Mouse (Mus musculus) hindbrain, embryonic 12.5 days (tissue): ENCODE results near the gene Bbs9. TPM values are rescaled to one million over a fixed set of nuclear protein-coding genes. Genes with fewer than 3 reads are reported as not detected.

ENCODE experiments used
- ATAC-seq: fragments of 200-750 bp; cut with Nextera tagmentation; 2 replicates; pipeline ENCODE4 v1.8.0; 2017; ENCODE audit warnings: moderate TSS enrichment; ENCODE audit not compliant: low FRiP score
- H3K27ac ChIP-seq: fragments of 300-500 bp; sonication (generic); 2 replicates; pipeline ENCODE4 v1.5.1; 2016; ENCODE audit warnings: mild to moderate bottlenecking
- H3K27me3 ChIP-seq: fragments of 300-500 bp; sonication (generic); 2 replicates; pipeline ENCODE4 v1.6.1; 2016; ENCODE audit warnings: mild to moderate bottlenecking
- H3K36me3 ChIP-seq: fragments of 300-500 bp; sonication (generic); 2 replicates; pipeline ENCODE4 v1.6.1; 2016; ENCODE audit warnings: mild to moderate bottlenecking
- H3K4me1 ChIP-seq: fragments of 300-500 bp; sonication (generic); 2 replicates; pipeline ENCODE4 v1.6.1; 2016
- H3K4me2 ChIP-seq: fragments of 300-500 bp; sonication (generic); replicated peaks from 2 replicates; pipeline ENCODE4 v1.6.1; 2016; ENCODE audit warnings: mild to moderate bottlenecking
- H3K4me3 ChIP-seq: fragments of 300-500 bp; sonication (generic); 2 replicates; pipeline ENCODE4 v1.5.1; 2016; ENCODE audit warnings: mild to moderate bottlenecking
- H3K9ac ChIP-seq: fragments of 300-500 bp; sonication (generic); 2 replicates; pipeline ENCODE4 v1.6.1; 2016; ENCODE audit warnings: mild to moderate bottlenecking, moderate library complexity
- H3K9me3 ChIP-seq: fragments of 300-500 bp; sonication (generic); replicated peaks from 2 replicates; pipeline ENCODE4 v1.6.1; 2016; ENCODE audit warnings: mild to moderate bottlenecking
- WGBS: fragments of 180-500 bp; shearing (Covaris S2); methylation state at CpG from one replicate; pipeline ENCODE4 v1.1.7; 2016; 5-methylcytosine and 5-hydroxymethylcytosine counted together
- polyA plus RNA-seq: library from polyadenylated mRNA; unstranded; fragments of >200 nt; fragmentation: Nextera tagmentation; extraction: Ambion mirVana; gene quantifications from 2 replicates; pipeline ENCODE4 v1.2.1, GENCODE M21; 2016

Gene Bbs9
- polyA plus RNA-seq, 1 experiment from 2014 or later: 19.5 TPM

DNA sequence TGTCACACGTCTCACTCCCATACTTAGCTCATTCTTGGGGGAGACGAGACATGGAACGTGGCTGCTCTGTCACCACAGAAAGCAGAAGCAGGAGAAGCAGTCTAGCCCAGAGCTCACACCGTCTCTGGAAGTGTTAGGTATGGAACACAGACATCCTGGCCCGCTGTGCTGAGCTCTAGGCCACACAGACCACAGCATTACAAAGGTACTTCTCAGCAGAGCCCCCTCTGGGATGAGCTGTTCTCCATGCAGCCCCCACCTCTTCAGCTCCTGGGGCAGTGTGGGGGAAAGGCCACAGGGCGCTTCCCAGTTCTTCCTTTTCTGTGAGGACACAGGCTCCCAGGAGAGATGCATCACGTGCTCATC lies 339.6 kb downstream of the Bbs9 start:
- ATAC-seq: 0 out of 2 replicates have a peak, but pooled peaks have one; percentile 29
- Histone ChIP-seq H3K9ac (no peak overlapping the region), H3K36me3 (no peaks in the 10 kb centered on the region), H3K9me3 (no peaks in the 10 kb centered on the region), H3K27me3 (no peaks in the 10 kb centered on the region), H3K4me2 (no peak overlapping the region), H3K27ac (no peak overlapping the region), H3K4me1 (peaks cover 9% of the 10 kb centered on the region; the same call in 1 of the 2 replicates), H3K4me3 (no peak overlapping the region)
- WGBS: 49% methylated on average over 7 of the region's 7 CpGs

GRCm38 (mm10) chr9:22819539-22819938 lies 344.0 kb downstream of the Bbs9 start:
- 87% methylated on average over 6 of the region's 6 CpGs for WGBS
- Histone ChIP-seq H3K36me3 (no peaks in the 10 kb centered on the region), H3K27me3 (no peaks in the 10 kb centered on the region), H3K27ac (no peak overlapping the region), H3K9me3 (no peaks in the 10 kb centered on the region), H3K4me2 (no peak overlapping the region), H3K4me1 (peaks cover 7% of the 10 kb centered on the region; the same call in 1 of the 2 replicates), H3K9ac (no peak overlapping the region), H3K4me3 (no peak overlapping the region)
- no peak for ATAC-seq

DNA sequence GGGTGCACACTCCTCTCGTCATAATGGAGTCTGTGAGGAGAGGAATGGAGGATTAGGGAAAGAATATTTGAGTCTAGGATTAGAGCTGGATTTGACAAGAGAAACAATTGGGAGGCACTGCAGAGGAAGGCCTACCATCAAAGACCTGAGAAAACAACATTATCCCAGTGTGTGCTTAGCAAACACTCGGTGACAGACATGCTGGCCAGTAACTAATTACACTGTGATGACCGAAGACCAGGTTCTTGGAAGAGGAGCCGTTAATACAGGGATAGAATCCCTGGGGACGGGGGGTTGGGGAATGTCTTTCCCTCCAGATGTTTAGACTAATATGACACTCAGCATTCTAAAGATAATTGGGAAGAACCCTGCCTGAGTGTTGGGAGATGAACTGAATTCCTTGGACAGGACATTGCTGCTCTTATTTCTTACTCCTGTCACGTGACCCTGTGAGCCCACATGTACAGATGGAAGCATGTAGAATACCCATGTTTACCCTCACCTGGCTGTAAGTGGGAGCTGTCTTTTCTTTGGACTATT lies 345.2 kb downstream of the Bbs9 start:
- H3K4me3 ChIP-seq: no peak overlapping the region
- no peak overlapping the region for H3K4me2 ChIP-seq
- no peak for ATAC-seq
- H3K4me1 ChIP-seq: 0 out of 2 replicates have a peak, but pooled peaks cover 3% of the 10 kb centered on the region
- H3K27me3 ChIP-seq: 0 out of 2 replicates have a peak, but pooled peaks cover 3% of the 10 kb centered on the region
- 42% methylated on average over 6 of the region's 6 CpGs for WGBS
- H3K36me3 ChIP-seq: no peaks in the 10 kb centered on the region
- H3K27ac ChIP-seq: no peak overlapping the region
- no peaks in the 10 kb centered on the region for H3K9me3 ChIP-seq
- no peak overlapping the region for H3K9ac ChIP-seq

DNA sequence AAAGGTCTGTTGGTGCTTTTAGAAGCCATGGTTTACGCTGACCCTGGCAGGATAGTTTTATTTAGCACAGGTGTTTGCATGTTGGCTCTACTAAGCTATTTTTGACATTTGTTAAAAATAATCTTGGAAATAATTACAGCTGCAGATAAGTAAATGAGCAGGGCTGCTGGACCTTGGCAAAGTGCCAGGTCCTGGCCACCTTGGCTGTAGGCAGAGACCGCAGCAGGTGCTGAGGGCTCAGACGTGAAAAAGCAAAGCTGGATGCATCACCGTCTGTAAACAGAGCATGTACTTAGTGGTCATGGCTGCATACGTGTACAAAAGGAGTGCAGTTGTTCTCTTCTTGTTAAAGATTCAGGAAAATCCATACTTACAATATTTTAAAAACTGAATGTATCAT lies 347.3 kb downstream of the Bbs9 start:
- no peaks in the 10 kb centered on the region for H3K36me3 ChIP-seq
- H3K4me3 ChIP-seq: no peak overlapping the region
- no peaks in the 10 kb centered on the region for H3K9me3 ChIP-seq
- ATAC-seq: no peak
- H3K4me1 ChIP-seq: 0 out of 2 replicates have a peak, but pooled peaks cover 3% of the 10 kb centered on the region
- no peak overlapping the region for H3K27ac ChIP-seq
- 79% methylated on average over 5 of the region's 5 CpGs for WGBS
- H3K27me3 ChIP-seq: 0 out of 2 replicates have a peak, but pooled peaks cover 3% of the 10 kb centered on the region
- H3K4me2 ChIP-seq: no peak overlapping the region
- no peak overlapping the region for H3K9ac ChIP-seq

DNA sequence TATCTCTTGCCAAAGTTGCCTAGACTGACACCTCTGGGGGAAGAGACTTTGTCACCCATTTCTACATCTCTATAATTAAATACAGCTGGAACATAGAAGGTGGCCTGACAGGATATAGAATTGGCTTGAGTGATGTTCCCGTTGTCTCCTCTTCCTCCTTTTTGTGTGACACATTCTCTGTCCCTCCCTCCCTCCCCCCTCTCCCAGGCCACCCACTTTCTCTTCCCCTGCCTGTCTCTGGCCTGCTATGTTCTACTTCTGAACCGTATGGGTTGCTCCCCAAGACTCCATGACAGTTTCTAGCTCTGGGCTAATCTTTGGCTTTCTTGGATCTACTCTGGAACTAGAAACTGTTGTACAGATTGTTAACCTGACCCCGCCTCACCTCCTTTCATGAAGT lies 348.3 kb downstream of the Bbs9 start:
- Histone ChIP-seq H3K4me1 (0 out of 2 replicates have a peak, but pooled peaks cover 4% of the 10 kb centered on the region), H3K36me3 (no peaks in the 10 kb centered on the region), H3K9me3 (no peaks in the 10 kb centered on the region), H3K4me2 (no peak overlapping the region), H3K9ac (no peak overlapping the region), H3K27me3 (0 out of 2 replicates have a peak, but pooled peaks cover 3% of the 10 kb centered on the region), H3K27ac (no peak overlapping the region), H3K4me3 (no peak overlapping the region)
- WGBS: 58% methylated on average over 3 of the region's 3 CpGs
- ATAC-seq: no peak

- Histone ChIP-seq H3K4me2 (no peak overlapping the region), H3K4me1 (peaks cover 12% of the 10 kb centered on the region; the same call in 1 of the 2 replicates), H3K36me3 (no peaks in the 10 kb centered on the region), H3K4me3 (no peak overlapping the region), H3K9me3 (no peaks in the 10 kb centered on the region), H3K27ac (no peak overlapping the region), H3K27me3 (0 out of 2 replicates have a peak, but pooled peaks cover 3% of the 10 kb centered on the region), H3K9ac (no peak overlapping the region)
- WGBS: 31% methylated on average over 8 of the region's 8 CpGs
- 0 out of 2 replicates have a peak, but pooled peaks have one; percentile 35 for ATAC-seq
These were observed 349.4 kb downstream of the Bbs9 start for GRCm38 (mm10) chr9:22824910-22825309.

GRCm38 (mm10) chr9:22826571-22826990 lies 351.1 kb downstream of the Bbs9 start:
- Histone ChIP-seq H3K4me1 (peaks cover 19% of the 10 kb centered on the region), H3K36me3 (no peaks in the 10 kb centered on the region), H3K4me2 (no peak overlapping the region), H3K9me3 (no peaks in the 10 kb centered on the region), H3K9ac (no peak overlapping the region), H3K27ac (no peak overlapping the region), H3K27me3 (0 out of 2 replicates have a peak, but pooled peaks cover 3% of the 10 kb centered on the region), H3K4me3 (no peak overlapping the region)
- ATAC-seq: no peak
- 79% methylated on average over 3 of the region's 3 CpGs for WGBS

DNA sequence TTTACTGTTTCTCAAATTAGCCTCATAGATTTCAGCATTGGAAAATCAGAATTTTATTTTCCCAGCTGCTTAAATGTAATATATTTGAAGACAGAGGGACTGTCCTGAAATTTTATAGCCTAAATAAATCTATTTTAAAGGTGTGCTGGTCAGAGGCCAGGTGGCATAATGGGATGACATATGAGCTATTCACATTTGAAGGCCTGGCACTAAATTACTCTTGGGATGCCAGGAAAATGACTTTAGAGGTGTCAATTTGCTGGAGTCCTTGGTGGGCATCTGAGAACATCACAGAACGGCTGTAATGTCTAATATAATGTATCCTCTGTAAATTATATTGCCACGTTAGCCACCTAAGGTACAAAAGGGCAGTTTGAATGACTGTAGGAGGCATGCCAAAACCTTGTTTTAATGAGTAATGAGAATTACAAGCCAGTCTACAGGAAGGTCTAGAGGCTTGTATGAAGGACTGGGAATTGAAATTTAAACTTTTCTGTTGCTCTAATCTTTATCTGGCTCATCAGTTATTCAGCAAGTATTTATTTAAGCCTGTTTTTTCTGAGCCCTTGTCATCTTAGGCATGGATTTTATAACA lies 351.8 kb downstream of the Bbs9 start:
- H3K27me3 ChIP-seq: 0 out of 2 replicates have a peak, but pooled peaks cover 3% of the 10 kb centered on the region
- no peaks in the 10 kb centered on the region for H3K36me3 ChIP-seq
- no peak for ATAC-seq
- no peak overlapping the region for H3K9ac ChIP-seq
- H3K4me3 ChIP-seq: no peak overlapping the region
- no peak overlapping the region for H3K4me2 ChIP-seq
- H3K27ac ChIP-seq: no peak overlapping the region
- peaks cover 19% of the 10 kb centered on the region for H3K4me1 ChIP-seq
- no peaks in the 10 kb centered on the region for H3K9me3 ChIP-seq
- WGBS: 69% methylated on average over 2 of the region's 2 CpGs

DNA sequence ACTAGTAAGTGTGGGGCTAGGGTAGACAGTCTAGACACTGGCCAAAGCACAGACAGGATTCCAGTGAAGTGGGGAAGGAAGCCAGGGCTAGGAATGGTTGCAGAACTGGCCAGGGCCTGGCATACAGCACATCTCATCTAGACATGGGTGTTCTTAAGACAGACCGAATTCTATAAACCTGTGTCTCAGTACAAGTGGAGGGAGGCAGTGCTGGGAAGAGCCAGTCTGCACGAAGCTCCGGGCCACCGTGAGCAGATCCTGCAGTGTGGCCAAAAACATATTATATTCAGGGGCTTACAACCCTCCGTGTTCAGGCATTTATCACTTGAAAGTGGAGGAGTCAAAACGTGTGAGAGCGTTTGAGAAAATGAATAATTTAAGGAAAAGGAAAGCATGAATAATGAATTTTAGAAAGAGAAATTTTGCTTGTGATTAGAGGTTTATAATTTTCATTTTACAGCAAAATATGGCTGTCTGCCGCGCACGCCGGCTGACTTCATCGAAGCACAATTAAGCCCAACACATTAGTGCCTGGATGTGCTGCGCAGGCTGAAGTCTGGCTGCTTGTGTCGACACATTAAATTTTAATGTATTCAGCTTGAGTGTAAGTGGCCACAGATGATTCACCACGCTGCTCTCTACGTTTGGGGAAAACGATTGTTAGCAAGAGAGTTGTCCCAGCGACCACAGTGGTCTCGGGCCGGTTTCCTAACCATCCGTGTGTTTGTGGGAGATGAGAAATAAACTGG lies 353.9 kb downstream of the Bbs9 start:
- WGBS: 72% methylated on average over 21 of the region's 21 CpGs
- H3K36me3 ChIP-seq: no peaks in the 10 kb centered on the region
- H3K4me1 ChIP-seq: peaks cover 19% of the 10 kb centered on the region
- H3K4me3 ChIP-seq: no peak overlapping the region
- H3K4me2 ChIP-seq: no peak overlapping the region; the same call in 1 of the 2 replicates
- ATAC-seq: peak; percentile 47; the same call in 1 of the 2 replicates
- H3K27me3 ChIP-seq: 0 out of 2 replicates have a peak, but pooled peaks cover 3% of the 10 kb centered on the region
- no peak overlapping the region for H3K9ac ChIP-seq
- no peaks in the 10 kb centered on the region for H3K9me3 ChIP-seq
- H3K27ac ChIP-seq: no peak overlapping the region

GRCm38 (mm10) chr9:22834994-22835512 lies 359.5 kb downstream of the Bbs9 start:
- H3K4me3 ChIP-seq: no peak overlapping the region
- no peak overlapping the region for H3K4me2 ChIP-seq
- H3K4me1 ChIP-seq: peaks cover 19% of the 10 kb centered on the region
- no peaks in the 10 kb centered on the region for H3K27me3 ChIP-seq
- ATAC-seq: no peak
- 100% methylated on average over 1 of the region's 1 CpGs for WGBS
- H3K9me3 ChIP-seq: no peaks in the 10 kb centered on the region
- H3K27ac ChIP-seq: no peak overlapping the region
- H3K36me3 ChIP-seq: no peaks in the 10 kb centered on the region
- H3K9ac ChIP-seq: no peak overlapping the region

DNA sequence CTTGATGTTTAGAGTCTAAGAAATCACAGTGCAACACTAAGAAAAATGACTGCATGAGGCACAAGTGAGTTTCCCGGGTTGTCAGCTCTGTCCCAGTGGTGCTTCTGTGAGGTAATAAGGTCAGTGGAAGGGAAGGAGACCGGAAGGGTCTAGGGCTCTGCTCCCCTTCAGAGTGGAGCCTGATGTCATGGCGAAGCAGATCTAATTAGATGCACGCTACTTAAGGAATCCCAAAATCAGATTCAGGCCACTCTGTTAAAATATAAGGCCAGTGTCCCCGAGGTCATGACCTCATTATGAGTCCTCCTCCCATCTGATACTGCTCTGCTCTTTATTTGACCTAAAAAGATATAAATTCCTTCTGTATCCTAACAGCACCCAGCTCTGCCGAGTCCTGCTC lies 361.5 kb downstream of the Bbs9 start:
- Histone ChIP-seq H3K9ac (no peak overlapping the region), H3K27ac (no peak overlapping the region), H3K27me3 (no peaks in the 10 kb centered on the region), H3K9me3 (no peaks in the 10 kb centered on the region), H3K36me3 (no peaks in the 10 kb centered on the region), H3K4me2 (no peak overlapping the region), H3K4me3 (no peak overlapping the region), H3K4me1 (peaks cover 13% of the 10 kb centered on the region)
- ATAC-seq: no peak; the same call in 1 of the 2 replicates
- WGBS: 17% methylated on average over 6 of the region's 6 CpGs

GRCm38 (mm10) chr9:22837702-22838210 lies 362.2 kb downstream of the Bbs9 start:
- Histone ChIP-seq H3K4me2 (no peak overlapping the region), H3K27me3 (no peaks in the 10 kb centered on the region), H3K36me3 (no peaks in the 10 kb centered on the region), H3K9ac (no peak overlapping the region), H3K9me3 (no peaks in the 10 kb centered on the region), H3K27ac (no peak overlapping the region), H3K4me3 (no peak overlapping the region), H3K4me1 (peaks cover 13% of the 10 kb centered on the region)
- WGBS: 20% methylated on average over 4 of the region's 4 CpGs
- ATAC-seq: peak; percentile 56
